Mouse (Mus musculus) thymus, postnatal 10 days (tissue): ENCODE measurements around the gene Fgd2.
"Not testable (repeated sequence)": the region's sequence is repeated elsewhere in the genome, so short reads cannot be mapped to it uniquely, and the experiment has no call there.

Experiments used
- DNase-seq, 2 experiments: peaks; one replicate each; pipeline ENCODE4 v3.0.0; 2021; ENCODE audit warnings: low spot score in 2 of 2

The Fgd2 gene

DNA sequence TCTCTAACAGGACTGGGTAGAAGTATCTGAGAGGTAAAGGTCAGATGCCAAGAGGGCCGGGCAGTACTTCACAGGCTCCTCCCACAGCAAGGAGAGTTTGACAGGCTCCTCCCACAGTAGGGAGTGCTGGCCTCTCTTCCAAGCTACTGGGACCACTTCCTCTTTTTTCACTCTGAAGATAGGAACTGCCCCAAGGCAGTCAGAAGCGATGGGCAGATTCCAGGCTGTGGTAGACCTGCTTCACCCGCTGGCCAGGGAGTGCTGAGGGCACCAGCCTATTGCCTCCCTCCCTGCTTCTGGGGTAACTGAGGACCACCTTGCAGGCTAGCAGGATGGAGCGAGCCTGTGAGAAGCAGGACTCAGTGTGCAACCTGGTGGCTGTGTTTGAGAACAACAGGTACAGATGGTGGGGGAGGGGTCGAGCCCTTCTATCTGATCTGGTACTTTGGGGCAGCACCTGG, at the start of gene Fgd2:
Fgd2 (plus strand) TSS at position 154 of the 461 bp plus-strand sequence.
- no peak for DNase-seq

DNA sequence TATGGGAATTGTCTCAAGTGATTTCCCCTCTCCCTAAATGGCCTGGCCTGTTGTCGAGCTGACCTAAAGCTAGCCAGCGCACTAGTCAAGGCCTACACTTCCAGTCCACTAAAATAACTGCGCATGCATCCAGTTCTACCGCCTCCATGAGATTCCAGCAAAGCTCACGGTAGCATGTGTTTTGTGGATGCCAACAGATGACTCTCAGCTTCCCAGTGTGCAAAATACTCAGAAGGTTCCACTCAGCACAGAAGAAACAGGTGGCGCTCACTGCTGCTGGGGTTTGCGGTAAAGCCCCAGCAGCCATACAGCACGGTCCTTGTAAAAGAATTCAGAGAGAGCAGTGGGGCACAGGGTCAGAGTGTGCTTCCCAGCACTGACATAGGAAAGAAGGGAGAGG, 49.1 kb upstream of the Fgd2 start:
- no peak for DNase-seq

GRCm38 (mm10) chr17:29312082-29312481, 48.6 kb upstream of the Fgd2 start:
- DNase-seq: no peak

GRCm38 (mm10) chr17:29313300-29313699, 47.4 kb upstream of the Fgd2 start:
- no peak for DNase-seq

DNA sequence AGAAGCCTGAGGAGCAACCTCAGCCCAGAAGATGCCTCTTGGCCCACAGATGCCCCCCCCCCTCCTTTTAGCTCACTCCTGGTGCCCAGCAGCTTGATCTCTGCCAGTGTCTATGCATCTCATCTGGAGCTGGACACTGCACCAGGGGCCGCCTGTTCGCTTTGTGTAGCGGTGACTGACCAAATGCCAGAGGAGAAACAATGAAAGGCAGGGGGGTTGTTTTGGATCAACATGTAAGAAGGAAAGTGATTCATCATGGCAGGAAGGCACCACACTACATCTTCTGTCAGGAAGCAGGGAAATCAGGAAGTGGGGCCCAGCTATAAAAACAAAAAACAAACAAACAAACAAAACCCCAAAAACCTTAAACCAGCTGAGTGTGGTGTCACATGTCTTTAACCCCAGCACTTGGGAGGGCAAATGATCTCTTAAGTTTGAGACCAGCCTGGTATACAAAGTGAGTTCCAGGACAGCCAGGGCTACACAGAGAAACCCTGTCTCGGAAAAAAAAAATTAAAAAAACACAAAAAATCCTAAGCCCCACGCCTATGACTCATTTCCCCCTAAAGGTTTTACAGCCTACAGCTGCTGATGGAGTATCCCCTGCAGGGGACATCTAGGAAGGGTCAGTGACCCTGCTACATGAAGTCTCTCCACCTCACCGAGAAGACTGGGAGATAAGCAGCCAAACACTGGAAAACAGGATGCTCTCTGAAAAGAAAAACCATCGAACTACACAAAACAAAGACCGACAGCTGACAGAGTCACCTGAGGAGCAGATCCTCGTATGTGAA, 44.8 kb upstream of the Fgd2 start:
- no peak for DNase-seq

- no peak for DNase-seq
Observed at GRCm38 (mm10) chr17:29316891-29317290, 43.8 kb upstream of the Fgd2 start.

- DNase-seq: not testable (repeated sequence)
Observed at GRCm38 (mm10) chr17:29317380-29317779, 43.3 kb upstream of the Fgd2 start, which contains the start of gene Pi16. TSS of gene Pi16 (plus strand) at chr17:29317680.

- no peak for DNase-seq
Observed at GRCm38 (mm10) chr17:29318731-29319250, 41.9 kb upstream of the Fgd2 start.

- DNase-seq: no peak
Observed at GRCm38 (mm10) chr17:29319476-29319875, 41.2 kb upstream of the Fgd2 start.

DNA sequence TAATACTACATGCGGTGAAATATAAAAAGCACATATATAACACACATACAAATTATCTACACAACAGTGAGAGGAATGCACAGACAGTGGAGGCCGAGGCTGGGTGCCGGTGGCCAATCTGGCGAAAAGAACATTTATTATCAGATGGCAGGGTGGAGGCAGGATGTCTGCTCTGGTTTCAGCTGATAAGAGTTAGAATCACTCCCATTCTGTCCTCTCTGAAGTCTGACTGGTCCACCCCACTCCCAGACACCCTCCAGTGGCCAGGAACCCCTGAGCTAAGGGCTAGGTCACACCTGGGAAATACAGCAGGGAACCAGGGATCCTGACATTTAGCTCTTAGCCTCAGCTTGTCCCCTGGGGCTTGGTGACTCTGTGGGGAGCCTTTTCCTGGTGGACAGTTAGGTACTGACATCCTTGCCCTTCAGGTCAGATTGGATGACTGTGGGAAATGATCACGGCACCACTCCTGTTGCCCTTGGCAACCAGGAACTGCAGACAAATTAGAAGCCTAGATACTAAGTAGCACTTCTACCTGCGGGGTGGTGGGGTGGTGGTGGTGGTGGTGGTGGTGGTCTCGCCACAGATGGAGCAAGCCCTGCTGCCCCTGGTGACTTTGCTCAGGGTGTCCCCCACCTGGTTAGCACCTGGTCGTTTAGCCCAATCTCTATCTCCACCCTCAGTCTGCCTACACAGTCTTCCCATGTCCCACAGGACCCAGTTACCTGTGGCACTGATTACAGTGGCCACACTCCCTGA, 40.7 kb upstream of the Fgd2 start:
- no peak for DNase-seq

DNA sequence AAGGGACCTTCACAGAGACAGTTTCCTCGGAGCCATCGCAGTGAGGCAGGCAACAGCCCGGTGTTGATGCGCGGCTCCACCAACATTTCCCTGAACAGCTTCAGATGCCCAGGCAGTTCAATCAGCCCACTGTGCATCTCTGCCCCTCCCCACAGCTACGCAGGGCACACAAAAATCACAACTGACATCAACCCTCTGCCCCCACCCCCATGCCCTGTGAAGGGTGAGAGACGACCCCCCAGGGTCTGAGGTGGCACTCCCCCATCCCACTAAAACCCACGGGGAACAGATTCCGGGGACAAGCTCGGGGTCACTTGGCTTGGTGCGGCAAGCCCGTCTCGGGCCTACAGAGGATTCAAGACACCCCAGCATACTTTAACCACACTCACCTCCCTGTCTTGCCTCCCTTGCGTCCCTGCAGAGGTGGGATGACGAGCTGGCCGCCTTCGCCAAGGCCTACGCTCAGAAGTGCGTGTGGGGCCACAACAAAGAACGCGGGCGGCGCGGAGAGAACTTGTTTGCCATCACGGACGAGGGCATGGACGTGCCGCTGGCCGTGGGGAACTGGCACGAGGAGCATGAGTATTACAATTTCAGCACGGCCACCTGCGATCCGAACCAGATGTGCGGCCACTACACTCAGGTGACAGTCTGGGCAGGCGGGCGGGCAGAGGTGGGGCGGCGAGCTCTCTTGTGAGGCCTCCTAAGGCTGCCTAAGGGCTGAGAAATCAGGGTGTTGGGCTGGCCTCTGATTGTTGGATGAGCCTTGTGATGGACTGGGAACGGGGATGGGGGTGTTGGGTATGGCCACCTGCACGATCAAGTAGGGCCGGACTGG, 38.7 kb upstream of the Fgd2 start:
- no peak for DNase-seq

DNA sequence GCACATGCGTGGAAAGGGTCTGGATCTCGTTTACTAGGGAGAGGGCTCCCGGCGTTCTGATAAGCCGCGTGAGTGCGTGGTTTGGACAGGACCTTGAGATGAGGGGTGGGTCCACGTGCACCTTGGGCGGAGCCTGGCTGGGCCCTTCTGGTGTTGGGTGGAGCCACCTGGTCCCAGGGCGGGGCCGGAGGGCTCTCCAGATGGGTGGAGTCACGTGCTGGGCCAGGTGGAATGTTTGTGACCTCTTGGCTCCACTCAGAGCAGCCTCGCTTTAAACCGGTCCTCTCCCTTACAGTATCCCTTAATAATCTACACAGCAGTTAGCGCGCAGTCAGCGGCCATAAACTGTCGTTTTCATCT, 38.1 kb upstream of the Fgd2 start:
- no peak for DNase-seq

- DNase-seq: no peak
Observed at GRCm38 (mm10) chr17:29323625-29324024, 37.1 kb upstream of the Fgd2 start.

- no peak for DNase-seq
Observed at GRCm38 (mm10) chr17:29325831-29326230, 34.9 kb upstream of the Fgd2 start.

DNA sequence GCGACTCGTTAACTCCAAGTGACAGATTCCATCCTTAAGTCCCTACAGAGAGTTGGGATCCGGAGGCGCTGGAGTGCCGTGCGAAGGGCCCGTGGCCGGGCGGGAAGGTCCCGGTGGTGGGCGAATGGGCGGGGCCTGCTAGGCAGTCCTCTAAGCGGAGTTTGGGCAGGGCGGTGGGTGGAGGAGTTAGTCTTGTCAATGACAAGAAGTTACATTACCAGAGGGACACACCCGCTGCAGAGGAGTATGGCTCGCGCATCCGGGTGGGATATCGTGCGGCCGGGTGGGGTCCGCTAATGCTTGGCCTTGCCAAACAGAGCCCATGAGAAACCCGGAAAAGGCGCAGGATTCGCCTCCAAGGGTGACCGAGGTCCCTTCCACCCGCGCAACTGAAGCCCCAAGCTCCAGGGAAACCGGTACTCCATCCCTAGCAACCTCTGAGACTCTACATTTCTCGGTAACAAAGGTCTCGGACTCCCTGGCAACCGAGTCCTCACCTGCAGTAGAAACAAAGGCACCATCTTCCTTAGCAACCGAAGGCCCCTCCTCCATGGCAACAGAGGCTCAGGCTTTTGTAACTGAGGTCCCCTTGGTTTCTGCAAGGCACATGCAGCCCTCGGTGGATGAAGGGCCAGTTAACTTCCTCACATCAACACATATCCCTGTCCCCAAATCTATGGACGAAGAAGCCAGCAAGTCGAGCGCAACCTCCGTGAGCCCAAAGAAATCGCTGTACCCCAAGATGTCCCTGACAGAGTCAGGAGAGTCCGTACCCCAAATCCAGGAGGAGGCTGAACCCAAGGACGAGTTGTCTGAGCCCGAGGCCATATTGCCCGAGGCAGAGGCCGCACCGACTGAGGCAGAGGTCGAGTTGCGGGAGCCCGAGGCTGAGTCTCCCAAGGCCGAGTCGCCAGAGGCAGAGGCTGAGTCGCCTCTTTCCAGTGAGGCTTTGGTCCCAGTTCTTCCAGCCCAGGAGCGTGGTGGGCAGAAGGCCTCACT, 33.9 kb upstream of the Fgd2 start:
- no peak for DNase-seq

DNA sequence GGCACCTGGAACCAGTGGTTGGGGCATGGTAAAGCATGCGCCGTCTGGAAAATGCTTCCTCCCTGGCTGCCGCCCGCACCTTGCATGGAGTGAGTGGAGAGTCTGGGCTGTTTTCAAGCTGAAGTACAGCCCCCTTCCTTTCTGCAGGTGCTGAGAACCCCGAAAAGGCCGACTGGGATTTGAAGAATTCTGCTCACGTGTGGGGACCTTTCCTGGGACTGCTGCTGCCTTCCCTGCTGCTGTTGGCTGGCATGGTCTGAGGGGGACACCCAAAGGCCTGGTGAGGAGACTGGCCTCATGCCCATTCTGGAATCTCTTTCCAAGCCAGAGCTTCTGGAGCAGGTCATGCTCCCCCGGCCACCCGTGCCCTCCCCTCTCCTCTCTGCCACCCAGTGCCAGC, 33.0 kb upstream of the Fgd2 start:
- no peak for DNase-seq

GRCm38 (mm10) chr17:29330221-29330620, 30.5 kb upstream of the Fgd2 start:
- no peak for DNase-seq

DNA sequence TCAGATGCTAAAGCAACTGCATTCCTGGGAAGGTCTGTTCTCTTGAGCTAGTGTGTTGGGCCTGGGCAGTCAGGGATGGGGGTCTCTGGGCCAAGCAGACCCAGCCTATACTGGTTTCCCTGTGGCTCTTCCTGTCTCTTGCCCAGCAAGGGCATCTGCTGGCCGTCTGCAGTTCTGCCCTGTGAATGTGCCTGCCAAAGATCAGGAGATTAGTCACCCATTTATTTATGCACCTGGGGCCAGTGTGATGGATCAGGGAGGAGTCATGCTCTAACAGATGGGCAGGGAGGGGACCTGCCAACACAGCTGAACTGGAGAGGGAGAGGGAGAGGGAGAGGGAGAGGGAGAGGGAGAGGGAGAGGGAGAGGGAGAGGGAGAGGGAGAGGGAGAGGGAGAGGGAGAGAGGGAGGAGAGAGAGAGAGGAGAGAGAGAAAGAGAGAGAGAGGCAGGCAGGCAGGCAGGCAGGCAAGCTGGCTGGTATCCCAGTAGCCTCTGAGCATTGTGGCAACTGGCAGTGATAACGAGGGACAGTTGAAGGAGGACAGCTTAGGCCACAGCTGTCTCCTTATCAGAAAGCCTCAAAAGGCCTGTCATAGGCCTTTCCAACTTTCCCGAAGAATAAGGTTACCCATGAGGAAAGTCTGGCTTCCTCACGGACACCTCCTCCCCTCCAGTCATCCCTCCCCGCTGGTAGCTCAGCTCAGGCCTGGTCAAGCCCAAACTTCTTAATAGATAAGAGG, 29.9 kb upstream of the Fgd2 start:
- DNase-seq: no peak

- DNase-seq: peak; percentile 60
Observed at GRCm38 (mm10) chr17:29332186-29332685, 28.5 kb upstream of the Fgd2 start.
